Mouse (Mus musculus) lung, embryonic 14.5 days (tissue): ENCODE measurements around the gene Olfr39. TPM values are rescaled to one million over a fixed set of nuclear protein-coding genes. Genes with fewer than 3 reads are reported as not detected.
"Not testable (repeated sequence)": the region's sequence is repeated elsewhere in the genome, so short reads cannot be mapped to it uniquely, and the experiment has no call there.

Experiments used
- ATAC-seq: fragments of 200-750 bp; cut with Nextera tagmentation; 2 replicates; pipeline ENCODE4 v1.8.0; 2017; ENCODE audit warnings: mild to moderate bottlenecking, moderate TSS enrichment, moderate library complexity; ENCODE audit not compliant: insufficient read depth
- DNase-seq: peaks from one replicate; pipeline ENCODE4 v3.0.0-alpha.2; 2015
- H3K27ac ChIP-seq: fragments of 300-500 bp; sonication (generic); 2 replicates; pipeline ENCODE4 v1.5.1; 2014; ENCODE audit warnings: low read depth, mild to moderate bottlenecking, moderate library complexity
- H3K27me3 ChIP-seq: fragments of 300-500 bp; sonication (generic); 2 replicates; pipeline ENCODE4 v1.6.1; 2014; ENCODE audit warnings: low read length, control low read depth; ENCODE audit not compliant: insufficient read depth
- H3K36me3 ChIP-seq: fragments of 300-500 bp; sonication (generic); 2 replicates; pipeline ENCODE4 v1.6.1; 2014; ENCODE audit warnings: control low read depth; ENCODE audit not compliant: insufficient read depth
- H3K4me1 ChIP-seq: fragments of 300-500 bp; sonication (generic); 2 replicates; pipeline ENCODE4 v1.6.1; 2014; ENCODE audit warnings: antibody characterized with exemption, control low read depth; ENCODE audit not compliant: insufficient read depth
- H3K4me2 ChIP-seq: fragments of 300-500 bp; sonication (generic); 2 replicates; pipeline ENCODE4 v1.6.1; 2014; ENCODE audit warnings: mild to moderate bottlenecking
- H3K4me3 ChIP-seq: fragments of 300-500 bp; sonication (generic); 2 replicates; pipeline ENCODE4 v1.5.1; 2014; ENCODE audit warnings: low read depth, low read length
- H3K9ac ChIP-seq: fragments of 300-500 bp; sonication (generic); 2 replicates; pipeline ENCODE4 v1.6.1; 2014
- H3K9me3 ChIP-seq: fragments of 300-500 bp; sonication (generic); 2 replicates; pipeline ENCODE4 v1.6.1; 2016; ENCODE audit warnings: low read depth, low read length, control low read depth
- CTCF ChIP-seq: IDR thresholded peaks from 2 replicates; pipeline ENCODE4 v1.5.1; 2016; ENCODE audit warnings: antibody characterized with exemption, low read depth
- whole genome bisulfite sequencing: fragments of 180-500 bp; shearing (Covaris S2); extraction: QIAGEN DNeasy Blood & Tissue Kit; methylation state at CpG from one replicate; pipeline ENCODE4 v1.1.7; 2014; 5-methylcytosine and 5-hydroxymethylcytosine counted together
- polyA plus RNA-seq: library from polyadenylated mRNA; unstranded; fragments of >200 nt; fragmentation: Nextera tagmentation; extraction: Ambion mirVana; gene quantifications from 2 replicates; pipeline ENCODE4 v1.2.1, GENCODE M21; 2014

The Olfr39 gene
- polyA plus RNA-seq = not detected in 2 replicates

GRCm38 (mm10) chr9:20282051-20282450, at the start of gene Olfr39:
TSS of gene Olfr39 (plus strand) at chr9:20282351.
- Histone ChIP-seq H3K4me2 (no peak within 1 kb of the TSS), H3K4me1 (no peaks in the 10 kb centered on the region), H3K4me3 (no peak within 1 kb of the TSS), H3K9me3 (no peaks in the 10 kb centered on the region), H3K36me3 (no peaks in the 10 kb centered on the region), H3K27ac (no peak within 1 kb of the TSS), H3K9ac (no peak within 1 kb of the TSS), H3K27me3 (no peaks in the 10 kb centered on the region)
- no peak for TF ChIP-seq CTCF
- 65% methylated on average over 1 of the region's 1 CpGs for WGBS
- DNase-seq = no peak
- ATAC-seq = no peak

GRCm38 (mm10) chr9:20236819-20237218, 45.3 kb upstream of the Olfr39 start, which contains the start of gene Olfr872:
TSS of gene Olfr872 (plus strand) at chr9:20237119.
- no peaks in the 10 kb centered on the region for H3K36me3 ChIP-seq
- H3K27ac ChIP-seq = no peak within 1 kb of the TSS
- H3K4me2 ChIP-seq = no peak within 1 kb of the TSS
- H3K9ac ChIP-seq = no peak within 1 kb of the TSS
- no peak within 1 kb of the TSS for H3K4me3 ChIP-seq
- no peaks in the 10 kb centered on the region for H3K27me3 ChIP-seq
- ATAC-seq (no peak), DNase-seq (no peak)
- H3K9me3 ChIP-seq = no peaks in the 10 kb centered on the region
- no peaks in the 10 kb centered on the region for H3K4me1 ChIP-seq
- no peak for TF ChIP-seq CTCF

GRCm38 (mm10) chr9:20237378-20237777, 44.8 kb upstream of the Olfr39 start:
- Histone ChIP-seq H3K9me3 (no peaks in the 10 kb centered on the region), H3K36me3 (no peaks in the 10 kb centered on the region), H3K4me3 (no peak overlapping the region), H3K4me2 (no peak overlapping the region), H3K4me1 (no peaks in the 10 kb centered on the region), H3K27me3 (no peaks in the 10 kb centered on the region), H3K9ac (no peak overlapping the region), H3K27ac (no peak overlapping the region)
- TF ChIP-seq CTCF = no peak
- DNase-seq (no peak), ATAC-seq (no peak)
- WGBS = 61% methylated on average over 2 of the region's 2 CpGs

GRCm38 (mm10) chr9:20295562-20295961, 13.4 kb downstream of the Olfr39 start:
- H3K27ac ChIP-seq, H3K9me3 ChIP-seq, ATAC-seq, H3K4me3 ChIP-seq, H3K27me3 ChIP-seq, H3K9ac ChIP-seq, H3K4me1 ChIP-seq, H3K36me3 ChIP-seq, H3K4me2 ChIP-seq, DNase-seq: not testable (repeated sequence)
- WGBS = 79% methylated on average over 5 of the region's 5 CpGs

GRCm38 (mm10) chr9:20298232-20298631, 16.1 kb downstream of the Olfr39 start, which contains the start of gene Olfr873:
TSS of gene Olfr873 (plus strand) at chr9:20298532.
- Histone ChIP-seq H3K4me1 (no peaks in the 10 kb centered on the region), H3K4me2 (no peak within 1 kb of the TSS), H3K9ac (no peak within 1 kb of the TSS), H3K27ac (no peak within 1 kb of the TSS), H3K4me3 (no peak within 1 kb of the TSS), H3K36me3 (no peaks in the 10 kb centered on the region), H3K9me3 (no peaks in the 10 kb centered on the region), H3K27me3 (no peaks in the 10 kb centered on the region)
- DNase-seq = no peak
- TF ChIP-seq CTCF = no peak
- WGBS = 86% methylated on average over 1 of the region's 1 CpGs
- ATAC-seq = no peak

- DNase-seq (no peak), ATAC-seq (no peak)
- no peaks in the 10 kb centered on the region for H3K36me3 ChIP-seq
- H3K4me3 ChIP-seq = no peak within 1 kb of the TSS
- no peak within 1 kb of the TSS for H3K9ac ChIP-seq
- no peak within 1 kb of the TSS for H3K4me2 ChIP-seq
- H3K9me3 ChIP-seq = no peaks in the 10 kb centered on the region
- no peaks in the 10 kb centered on the region for H3K4me1 ChIP-seq
- H3K27me3 ChIP-seq = no peaks in the 10 kb centered on the region
- TF ChIP-seq CTCF = no peak
- H3K27ac ChIP-seq = no peak within 1 kb of the TSS
Measured at GRCm38 (mm10) chr9:20335994-20336393, 53.8 kb downstream of the Olfr39 start, which contains the start of gene Olfr18. TSS of gene Olfr18 (minus strand) at chr9:20336094.

Other genes starting within 250 kb of the Olfr39 start
- gene Olfr867, start 224.8 kb upstream of the Olfr39 start, polyA plus RNA-seq = not detected in 2 replicates
- gene Olfr868, start 183.7 kb upstream of the Olfr39 start, polyA plus RNA-seq = not detected in 2 replicates
- gene Olfr869, start 153.3 kb upstream of the Olfr39 start, polyA plus RNA-seq = not detected in 2 replicates
- gene Olfr870, start 108.3 kb upstream of the Olfr39 start, polyA plus RNA-seq = not detected in 2 replicates
- gene Olfr871, start 70.1 kb upstream of the Olfr39 start, polyA plus RNA-seq = not detected in 2 replicates
- gene Olfr872, start 45.2 kb upstream of the Olfr39 start, polyA plus RNA-seq = not detected in 2 replicates
- not detected in 2 replicates for gene Olfr873, start 16.2 kb downstream of the Olfr39 start, polyA plus RNA-seq
- gene Olfr18, start 53.7 kb downstream of the Olfr39 start, polyA plus RNA-seq = not detected in 2 replicates
- gene Zfp560, start 102.8 kb downstream of the Olfr39 start, polyA plus RNA-seq = 37.8 and 39.7 TPM in 2 replicates
- 30.2 and 34.0 TPM in 2 replicates for gene Zfp26, start 177.8 kb downstream of the Olfr39 start, polyA plus RNA-seq
- 23.6 and 26.6 TPM in 2 replicates for gene Zfp426, start 210.4 kb downstream of the Olfr39 start, polyA plus RNA-seq
- gene Zfp266, start 239.1 kb downstream of the Olfr39 start, polyA plus RNA-seq = 99.6 and 107 TPM in 2 replicates